Mouse (Mus musculus) spleen, adult 2 months (tissue): Measurements from ENCODE around the gene Med24. TPM values are rescaled to one million over a fixed set of nuclear protein-coding genes. Genes with fewer than 3 reads are reported as not detected.

ENCODE experiments used
- DNase-seq, 2 experiments: peaks; one replicate each; pipeline versions ENCODE4 v3.0.0 to v3.0.0-alpha.2; 2012 to 2021; ENCODE audit warnings: low spot score in 2 of 2, low read depth in 1 of 2
- H3K27ac ChIP-seq: fragments of 200-500 bp; 2 replicates; pipeline ENCODE4 v1.5.1; 2012; ENCODE audit warnings: low read length, inconsistent platforms; ENCODE audit not compliant: insufficient read depth
- H3K27me3 ChIP-seq: fragments of 200-500 bp; 2 replicates; pipeline ENCODE4 v1.6.1; 2012; ENCODE audit warnings: mild to moderate bottlenecking, moderate library complexity, low read length, inconsistent platforms; ENCODE audit not compliant: control insufficient read depth, insufficient read depth
- H3K36me3 ChIP-seq: fragments of 200-500 bp; 2 replicates; pipeline ENCODE4 v1.6.1; 2012; ENCODE audit warnings: mild to moderate bottlenecking, low read length, inconsistent platforms; ENCODE audit not compliant: control insufficient read depth, insufficient read depth
- H3K4me1 ChIP-seq: fragments of 200-500 bp; 2 replicates; pipeline ENCODE4 v1.6.1; 2011; ENCODE audit warnings: inconsistent platforms; ENCODE audit not compliant: control insufficient read depth, insufficient read depth, insufficient read length
- H3K4me3 ChIP-seq: fragments of 200-500 bp; 2 replicates; pipeline ENCODE4 v1.5.1; 2011; ENCODE audit warnings: mild to moderate bottlenecking, inconsistent platforms; ENCODE audit not compliant: insufficient read depth, insufficient read length; ENCODE audit errors: extremely low read depth
- CTCF ChIP-seq: fragments of 200-500 bp; IDR thresholded peaks from 2 replicates; pipeline ENCODE4 v1.5.1; 2011; ENCODE audit warnings: mild to moderate bottlenecking, inconsistent platforms; ENCODE audit not compliant: insufficient read depth, insufficient read length, insufficient replicate concordance; ENCODE audit errors: extremely low read depth
- POLR2A ChIP-seq: fragments of 200-500 bp; IDR thresholded peaks from 2 replicates; pipeline ENCODE4 v1.6.1; 2011; ENCODE audit warnings: low read depth, low read length, inconsistent platforms
- WGBS: fragments of 180-500 bp; shearing (Covaris S2); methylation state at CpG from one replicate; pipeline ENCODE4 v1.1.7; 2018; 5-methylcytosine and 5-hydroxymethylcytosine counted together
- polyA plus RNA-seq: library from polyadenylated mRNA; depleted of rRNA; stranded (reverse); fragments of >200 nt; gene quantifications from 2 replicates; pipeline ENCODE4 v1.2.3, GENCODE M21; 2012

Med24 gene
- polyA plus RNA-seq, 1 experiment, result 53.6 TPM

DNA sequence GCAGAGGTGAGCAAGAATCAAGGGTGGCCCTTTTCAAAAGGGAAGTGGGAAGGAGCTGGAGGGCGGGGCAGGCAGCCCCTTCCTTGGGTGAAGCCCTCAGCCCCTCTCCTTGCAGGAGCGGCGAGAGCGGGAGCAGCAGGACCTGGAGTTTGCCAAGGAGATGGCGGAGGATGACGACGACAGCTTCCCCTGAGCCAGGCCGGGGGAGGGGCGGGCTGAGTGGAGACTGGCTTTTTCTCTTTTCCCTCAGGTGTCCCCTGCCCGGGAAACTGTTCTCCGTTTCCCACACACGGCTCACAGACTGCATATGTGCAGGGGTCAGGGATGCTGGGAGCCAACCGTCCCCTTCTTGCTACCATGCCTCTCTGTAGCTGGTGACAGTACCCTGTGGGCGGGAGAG lies 33.8 kb downstream of the Med24 start:
- 96% methylated on average over 14 of the region's 14 CpGs for WGBS
- H3K36me3 ChIP-seq, result peaks cover 43% of the 10 kb centered on the region
- no peaks in the 10 kb centered on the region for H3K4me1 ChIP-seq
- TF ChIP-seq POLR2A (no peak), CTCF (no peak)
- DNase-seq, result no peak
- no peaks in the 10 kb centered on the region for H3K27me3 ChIP-seq
- no peak overlapping the region for H3K4me3 ChIP-seq
- H3K27ac ChIP-seq, result no peak overlapping the region

DNA sequence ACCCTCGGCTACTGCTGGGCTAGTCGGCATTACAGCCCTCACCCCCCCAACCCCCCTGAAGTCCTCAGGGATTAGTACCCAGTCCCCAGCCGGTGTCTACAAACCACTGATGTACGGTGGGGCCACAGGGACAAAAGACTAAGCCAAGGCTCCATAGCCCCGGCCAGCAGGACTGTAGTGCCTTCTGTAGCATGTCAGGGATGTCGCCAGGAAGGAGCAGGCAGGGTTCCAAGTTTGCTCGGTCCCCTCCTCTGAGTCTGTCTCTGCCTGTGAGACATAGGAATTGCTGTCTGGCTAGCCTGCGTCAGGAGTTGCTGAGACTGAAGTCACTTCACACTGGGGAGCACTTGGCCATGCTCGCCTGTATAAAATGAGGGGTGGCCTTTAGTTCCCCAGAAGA lies 34.9 kb downstream of the Med24 start:
- Histone ChIP-seq H3K27me3 (no peaks in the 10 kb centered on the region), H3K36me3 (peaks cover 50% of the 10 kb centered on the region), H3K27ac (no peak overlapping the region), H3K4me3 (no peak overlapping the region), H3K4me1 (no peaks in the 10 kb centered on the region)
- no peak for DNase-seq
- 87% methylated on average over 9 of the region's 9 CpGs for WGBS
- TF ChIP-seq CTCF, result no peak
- no peak for TF ChIP-seq POLR2A

DNA sequence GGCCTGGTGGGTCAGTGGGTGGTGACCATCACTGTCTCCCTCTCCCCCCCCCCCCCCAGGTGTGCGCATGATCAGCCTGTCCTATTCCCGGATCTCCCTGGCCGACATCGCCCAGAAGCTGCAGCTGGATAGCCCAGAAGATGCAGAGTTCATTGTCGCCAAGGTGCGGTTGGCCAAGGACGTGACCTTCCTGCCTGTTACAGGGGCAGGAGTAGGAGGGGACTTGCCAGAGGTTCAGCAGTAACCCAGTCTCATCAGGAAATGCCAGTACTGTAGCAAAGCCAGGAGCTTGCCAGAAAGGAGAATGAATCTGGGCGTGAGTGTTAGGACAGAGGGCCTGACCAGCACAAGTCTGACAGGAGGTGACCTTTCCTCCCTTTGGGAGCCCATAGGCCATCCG lies 35.5 kb downstream of the Med24 start:
- Histone ChIP-seq H3K4me1 (no peaks in the 10 kb centered on the region), H3K27ac (no peak overlapping the region), H3K36me3 (peaks cover 53% of the 10 kb centered on the region), H3K27me3 (no peaks in the 10 kb centered on the region), H3K4me3 (no peak overlapping the region)
- TF ChIP-seq POLR2A (no peak), CTCF (no peak)
- 94% methylated on average over 8 of the region's 9 CpGs for WGBS
- DNase-seq, result no peak

DNA sequence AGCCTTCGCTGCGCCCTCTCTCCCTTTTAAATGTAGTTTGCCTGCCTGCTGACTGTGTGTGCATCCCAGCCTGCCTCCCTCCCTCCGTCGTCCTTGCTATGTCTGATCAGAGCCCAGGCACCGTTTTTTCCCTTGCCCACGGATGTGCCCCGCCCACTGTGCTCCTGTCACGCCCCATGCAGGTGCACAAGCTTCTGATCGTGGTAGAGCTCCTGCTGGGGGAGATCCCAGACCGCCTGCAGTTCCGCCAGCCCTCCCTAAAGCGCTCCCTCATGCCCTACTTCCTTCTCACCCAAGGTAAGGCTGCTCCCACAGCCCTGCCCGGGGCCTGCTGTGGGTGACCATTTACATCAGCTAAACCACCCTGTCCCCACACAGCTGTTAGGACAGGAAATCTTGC lies 36.0 kb downstream of the Med24 start:
- H3K36me3 ChIP-seq, result peaks cover 55% of the 10 kb centered on the region
- no peak overlapping the region for H3K4me3 ChIP-seq
- no peaks in the 10 kb centered on the region for H3K27me3 ChIP-seq
- no peak for DNase-seq
- no peak overlapping the region for H3K27ac ChIP-seq
- no peaks in the 10 kb centered on the region for H3K4me1 ChIP-seq
- no peak for TF ChIP-seq CTCF
- no peak for TF ChIP-seq POLR2A
- 60% methylated on average over 13 of the region's 13 CpGs for WGBS

DNA sequence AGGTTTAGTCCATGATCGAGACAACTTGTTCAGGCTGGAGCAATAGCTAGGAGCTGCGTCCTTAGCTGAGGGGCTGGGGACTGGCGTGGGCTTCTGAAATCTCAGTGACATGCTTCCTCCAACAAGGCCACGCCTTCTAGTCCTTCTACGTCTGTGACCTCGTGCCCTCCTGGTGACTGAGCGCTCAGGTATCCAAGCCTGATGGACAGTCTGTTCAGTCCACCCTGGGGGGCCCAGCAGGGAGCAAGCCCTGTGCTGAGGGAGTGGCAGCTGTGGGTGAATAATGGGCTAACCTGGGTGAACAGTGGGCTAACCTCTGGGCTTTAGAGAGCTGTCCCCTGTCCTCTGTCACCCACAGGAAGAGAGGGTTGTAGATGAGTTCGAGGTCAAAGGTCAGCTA lies 41.2 kb downstream of the Med24 start:
- H3K27ac ChIP-seq, result no peak overlapping the region

DNA sequence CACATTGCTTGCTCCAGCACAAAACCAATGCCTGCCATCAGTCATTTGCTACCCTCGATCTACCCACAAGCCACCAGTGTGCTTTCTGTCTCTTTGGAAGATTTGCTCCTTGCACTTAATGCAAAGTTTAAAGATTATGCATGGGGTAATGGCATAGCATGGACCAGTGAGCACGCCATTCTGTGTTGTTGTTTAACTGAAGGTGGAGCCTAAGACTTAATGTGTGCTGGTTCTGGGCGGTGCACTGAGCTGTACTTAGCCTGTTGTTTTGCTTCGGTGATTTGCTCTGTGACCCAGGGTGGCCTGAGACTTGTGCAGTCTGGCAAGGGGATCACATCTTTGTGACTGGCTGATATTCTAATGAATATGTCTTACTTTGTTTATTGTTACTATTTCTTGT lies 42.3 kb downstream of the Med24 start:
- no peak overlapping the region for H3K27ac ChIP-seq
- 94% methylated on average over 4 of the region's 4 CpGs for WGBS
- no peaks in the 10 kb centered on the region for H3K27me3 ChIP-seq
- H3K36me3 ChIP-seq, result peaks cover 45% of the 10 kb centered on the region
- peaks cover 2% of the 10 kb centered on the region; the same call in 1 of the 2 replicates for H3K4me1 ChIP-seq
- no peak for DNase-seq
- no peak overlapping the region for H3K4me3 ChIP-seq
- TF ChIP-seq POLR2A, result no peak
- no peak for TF ChIP-seq CTCF

More for the DNA sequence above, 41.2 kb downstream of the Med24 start:
- peaks cover 2% of the 10 kb centered on the region; the same call in 1 of the 2 replicates for H3K4me1 ChIP-seq
- no peak overlapping the region for H3K4me3 ChIP-seq
- 91% methylated on average over 8 of the region's 8 CpGs for WGBS
- TF ChIP-seq CTCF, result no peak
- TF ChIP-seq POLR2A, result no peak
- H3K36me3 ChIP-seq, result peaks cover 51% of the 10 kb centered on the region
- H3K27me3 ChIP-seq, result no peaks in the 10 kb centered on the region
- DNase-seq, result no peak

DNA sequence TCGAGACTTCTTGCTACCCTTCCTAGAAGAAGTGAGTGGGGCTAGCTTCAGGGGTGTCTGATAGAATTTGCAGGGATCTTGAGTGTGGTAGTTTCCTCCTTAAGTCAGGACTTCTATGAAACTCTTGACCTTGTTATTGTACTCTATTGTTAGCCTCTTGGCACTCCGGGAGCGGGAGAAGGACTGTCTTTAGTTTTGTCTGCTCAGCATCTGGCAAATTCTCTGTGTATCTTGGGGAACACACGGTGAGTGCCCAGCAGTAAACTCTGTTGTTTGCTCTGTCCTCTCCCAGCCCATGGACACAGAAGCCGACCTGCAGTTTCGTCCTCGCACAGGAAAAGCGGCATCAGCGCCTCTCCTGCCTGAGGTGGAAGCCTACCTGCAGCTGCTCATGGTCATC lies 43.6 kb downstream of the Med24 start:
- Histone ChIP-seq H3K4me3 (no peak overlapping the region), H3K4me1 (peaks cover 2% of the 10 kb centered on the region), H3K36me3 (peaks cover 33% of the 10 kb centered on the region), H3K27me3 (no peaks in the 10 kb centered on the region), H3K27ac (no peak overlapping the region)
- no peak for TF ChIP-seq POLR2A
- no peak for TF ChIP-seq CTCF
- DNase-seq, result no peak
- WGBS, result 93% methylated on average over 9 of the region's 9 CpGs
